Mouse (Mus musculus) spleen, adult 2 months (tissue): ENCODE results near the gene Olfr930.

Experiments
- CTCF ChIP-seq: fragments of 200-500 bp; IDR thresholded peaks from 2 replicates; pipeline ENCODE4 v1.5.1; 2011; ENCODE audit warnings: mild to moderate bottlenecking, inconsistent platforms; ENCODE audit not compliant: insufficient read depth, insufficient read length, insufficient replicate concordance; ENCODE audit errors: extremely low read depth
- POLR2A ChIP-seq: fragments of 200-500 bp; IDR thresholded peaks from 2 replicates; pipeline ENCODE4 v1.6.1; 2011; ENCODE audit warnings: low read depth, low read length, inconsistent platforms

- no peak for TF ChIP-seq POLR2A
- TF ChIP-seq CTCF = no peak
Observed at GRCm38 (mm10) chr9:38953401-38954123, 24.0 kb downstream of the Olfr930 start.
